7 mouse cellular contexts compared by ENCODE assay signal in genomic region chr17:27325002-27325460, GRCm38 (mm10).
DNase-seq lines count a peak whose midpoint lies in the region; ATAC-seq and TF ChIP-seq lines count a peak whose summit lies in the region.

No protein-coding gene starts in this region.

- H3K27me3 ChIP-seq in G1E (ENCODE audit: insufficient read depth, low read length), result no peaks in the 10 kb centered on the region; the same call in 1 of the 2 replicates
- H3K27me3 ChIP-seq in forebrain, embryonic 16.5 days (replicated peaks; ENCODE audit: control insufficient read depth, insufficient read depth, low read length), result peaks cover 8% of the 10 kb centered on the region
- H3K27me3 ChIP-seq in hindbrain, embryonic 14.5 days (ENCODE audit: control insufficient read depth, insufficient read depth, low read length), result peaks cover 9% of the 10 kb centered on the region
- H3K27me3 ChIP-seq in midbrain, embryonic 10.5 days (ENCODE audit: low read depth, poor library complexity, severe bottlenecking), result peaks cover 28% of the 10 kb centered on the region

- H3K4me3 ChIP-seq in G1E (ENCODE audit: low read depth, low read length), result peak overlapping the region; percentile 30; the same call in 1 of the 2 replicates
- H3K4me3 ChIP-seq in forebrain, embryonic 16.5 days (replicated peaks; ENCODE audit: low read length), result peak overlapping the region; percentile 19
- peak overlapping the region; percentile 12; the same call in 1 of the 2 replicates for H3K4me3 ChIP-seq in hindbrain, embryonic 14.5 days (replicated peaks; ENCODE audit: low read length)
- peak overlapping the region; percentile 45 for H3K4me3 ChIP-seq in midbrain, embryonic 10.5 days

- no peaks in the 10 kb centered on the region for H3K4me1 ChIP-seq in G1E (ENCODE audit: insufficient read depth, low read depth, low read length)
- peaks cover 6% of the 10 kb centered on the region for H3K4me1 ChIP-seq in forebrain, embryonic 16.5 days (replicated peaks; ENCODE audit: control insufficient read depth, insufficient read depth, low read length)
- 0 out of 2 replicates have a peak, but pooled peaks cover 5% of the 10 kb centered on the region for H3K4me1 ChIP-seq in hindbrain, embryonic 14.5 days (replicated peaks; ENCODE audit: control insufficient read depth, insufficient read depth, low read length)
- peaks cover 20% of the 10 kb centered on the region for H3K4me1 ChIP-seq in midbrain, embryonic 10.5 days

- H3K9me3 ChIP-seq in G1E (replicated peaks), result peaks cover 81% of the 10 kb centered on the region
- no peaks in the 10 kb centered on the region for H3K9me3 ChIP-seq in forebrain, embryonic 16.5 days (ENCODE audit: control insufficient read depth, low read length)
- no peaks in the 10 kb centered on the region for H3K9me3 ChIP-seq in hindbrain, embryonic 14.5 days (ENCODE audit: control insufficient read depth, low read length)
- no peaks in the 10 kb centered on the region for H3K9me3 ChIP-seq in midbrain, embryonic 10.5 days (replicated peaks)

- TF ChIP-seq CTCF in G1E (IDR thresholded peaks at IDR 0.05; ENCODE audit: low read depth, low read length), result no peak

- no peak overlapping the region for H3K9ac ChIP-seq in forebrain, embryonic 16.5 days (replicated peaks; ENCODE audit: low read depth, low read length)
- H3K9ac ChIP-seq in hindbrain, embryonic 14.5 days, result no peak overlapping the region

- peak overlapping the region; percentile 38 for H3K4me2 ChIP-seq in forebrain, embryonic 16.5 days (ENCODE audit: low read length)
- H3K4me2 ChIP-seq in hindbrain, embryonic 14.5 days (replicated peaks), result peak overlapping the region; percentile 32

- H3K27ac ChIP-seq in forebrain, embryonic 16.5 days (ENCODE audit: low read length), result no peak overlapping the region
- H3K27ac ChIP-seq in hindbrain, embryonic 14.5 days, result no peak overlapping the region
- 0 out of 2 replicates have a peak overlapping the region, but pooled peaks have one; percentile 17 for H3K27ac ChIP-seq in midbrain, embryonic 10.5 days (replicated peaks)

- no peaks in the 10 kb centered on the region for H3K36me3 ChIP-seq in G1E (replicated peaks)
- H3K36me3 ChIP-seq in forebrain, embryonic 16.5 days (ENCODE audit: control insufficient read depth, insufficient read depth), result no peaks in the 10 kb centered on the region
- H3K36me3 ChIP-seq in hindbrain, embryonic 14.5 days (replicated peaks; ENCODE audit: control insufficient read depth, insufficient read depth), result no peaks in the 10 kb centered on the region
- no peaks in the 10 kb centered on the region for H3K36me3 ChIP-seq in midbrain, embryonic 10.5 days

- ATAC-seq in G1E (ENCODE audit: extremely low read depth, insufficient number of reproducible peaks, low FRiP score, poor library complexity, severe bottlenecking), result no peak
- peak; percentile 64 for ATAC-seq in forebrain, embryonic 16.5 days
- peak; percentile 43; the same call in 1 of the 2 replicates for ATAC-seq in hindbrain, embryonic 14.5 days (ENCODE audit: low FRiP score)

- WGBS in forebrain, embryonic 16.5 days, result 15% methylated on average over 18 of the region's 18 CpGs
- 9% methylated on average over 18 of the region's 18 CpGs for WGBS in hindbrain, embryonic 14.5 days
- 5% methylated on average over 18 of the region's 18 CpGs for WGBS in midbrain, embryonic 10.5 days

- no peak for DNase-seq in G1E (ENCODE audit: low spot score)
- peak; percentile 49 for DNase-seq in adrenal gland, postnatal 25 days
- DNase-seq in hindbrain, embryonic 14.5 days (ENCODE audit: low spot score), result peak; percentile 63
- DNase-seq in left cerebral cortex, postnatal 4 days, result peak; percentile 84
- DNase-seq in midbrain, embryonic 10.5 days (ENCODE audit: low spot score), result peak; percentile 88
- DNase-seq in spleen, adult 12 weeks (ENCODE audit: low spot score), result peak; percentile 72

- intact Hi-C loops in left cerebral cortex, postnatal 4 days (cut with DNase I), result no loop called here
